Mouse (Mus musculus) small intestine, adult 2 months (tissue): Measurements from ENCODE around the gene Sebox.

Experiments used
- CTCF ChIP-seq: fragments of 200-500 bp; IDR thresholded peaks from 2 replicates; pipeline ENCODE4 v1.5.1; 2012; ENCODE audit warnings: low read depth, mild to moderate bottlenecking, control low read depth, inconsistent platforms, low read length, moderate library complexity, mixed read lengths; ENCODE audit not compliant: insufficient replicate concordance, insufficient read length; ENCODE audit errors: extremely low read depth
- POLR2A ChIP-seq: fragments of 200-500 bp; IDR thresholded peaks from 2 replicates; pipeline ENCODE4 v1.6.1; 2012; ENCODE audit warnings: low read depth, mild to moderate bottlenecking, control low read depth, inconsistent platforms, low read length, moderate library complexity

DNA sequence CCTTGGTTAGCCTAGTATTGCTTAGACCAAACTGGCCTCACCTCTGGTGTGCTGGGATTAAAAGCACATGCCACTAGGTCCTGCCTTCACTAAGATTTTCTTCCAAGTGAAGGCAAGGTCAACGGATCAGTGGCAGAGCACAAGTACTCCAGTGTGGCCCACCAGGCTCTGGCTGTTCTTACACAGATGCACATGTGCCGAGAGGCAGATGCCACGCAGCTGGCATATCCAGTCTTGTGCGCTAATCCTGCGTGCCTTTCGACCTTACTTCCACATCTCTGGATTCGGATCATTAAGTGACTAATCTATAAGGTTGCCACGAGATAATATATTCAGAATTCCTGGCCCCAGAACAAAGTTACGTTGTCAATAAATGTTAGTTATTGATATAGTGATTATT, 38.1 kb upstream of the Sebox start:
- no peak for TF ChIP-seq POLR2A
- TF ChIP-seq CTCF, result no peak
